Mouse (Mus musculus): ENCODE results near the gene Dapk1. TPM values are rescaled to one million over a fixed set of nuclear protein-coding genes. Genes with fewer than 3 reads are reported as not detected.

Gene Dapk1
- polyA plus RNA-seq, 1 experiment from 2014 or later = 10.1 TPM

GRCm38 (mm10) chr13:60748556-60748955, 146.8 kb downstream of the Dapk1 start:
- Histone ChIP-seq H3K4me3 (ENCODE audit: low read depth, low read length) (no peak overlapping the region), H3K4me2 (ENCODE audit: low read depth, low read length) (no peak overlapping the region), H3K27me3 (ENCODE audit: insufficient read depth, low read length) (no peaks in the 10 kb centered on the region), H3K9ac (replicated peaks) (no peak overlapping the region), H3K4me1 (ENCODE audit: insufficient read depth) (peaks cover 8% of the 10 kb centered on the region), H3K9me3 (ENCODE audit: low read length) (no peaks in the 10 kb centered on the region), H3K27ac (ENCODE audit: low read depth) (no peak overlapping the region), H3K36me3 (replicated peaks; ENCODE audit: insufficient read depth, low read length) (peaks cover 49% of the 10 kb centered on the region)
- no peak for DNase-seq
- TF ChIP-seq EP300 (IDR thresholded peaks at IDR 0.05; ENCODE audit: low read depth) (no peak), CTCF (IDR thresholded peaks at IDR 0.05; ENCODE audit: low read depth) (peak; percentile 69)
- ATAC-seq = no peak
- WGBS (ENCODE audit: insufficient replicate concordance) = 88% methylated on average over 2 of the region's 2 CpGs

GRCm38 (mm10) chr13:60750930-60751329, 149.2 kb downstream of the Dapk1 start:
- Histone ChIP-seq H3K9ac (replicated peaks) (no peak overlapping the region), H3K27me3 (ENCODE audit: insufficient read depth, low read length) (no peaks in the 10 kb centered on the region), H3K4me3 (ENCODE audit: low read depth, low read length) (no peak overlapping the region), H3K36me3 (replicated peaks; ENCODE audit: insufficient read depth, low read length) (peaks cover 50% of the 10 kb centered on the region), H3K27ac (ENCODE audit: low read depth) (no peak overlapping the region), H3K9me3 (ENCODE audit: low read length) (no peaks in the 10 kb centered on the region), H3K4me1 (ENCODE audit: insufficient read depth) (no peaks in the 10 kb centered on the region), H3K4me2 (ENCODE audit: low read depth, low read length) (no peak overlapping the region)
- 86% methylated on average over 7 of the region's 7 CpGs for WGBS (ENCODE audit: insufficient replicate concordance)
- DNase-seq (no peak), ATAC-seq (no peak)
- TF ChIP-seq EP300 (IDR thresholded peaks at IDR 0.05; ENCODE audit: low read depth) = no peak
- no peak for TF ChIP-seq CTCF (IDR thresholded peaks at IDR 0.05; ENCODE audit: low read depth)

DNA sequence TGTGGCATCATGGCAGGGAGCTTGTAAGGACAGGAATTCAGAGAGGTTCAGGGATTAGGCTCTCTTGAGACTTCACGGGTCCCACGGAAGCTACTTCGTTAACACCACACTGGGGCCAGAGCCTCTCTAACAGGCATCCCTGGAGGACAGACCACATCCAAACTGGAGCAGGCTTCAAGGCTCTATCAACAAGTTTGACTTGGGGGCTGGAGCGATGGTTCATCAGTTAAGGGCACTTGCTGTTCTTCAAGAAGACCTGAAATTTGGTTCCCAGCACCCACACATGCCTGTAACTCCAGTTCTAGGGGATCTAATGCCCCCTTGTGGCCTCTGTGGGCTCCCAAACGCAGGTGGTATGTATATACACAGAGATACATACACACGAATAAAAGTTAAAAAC, 151.5 kb downstream of the Dapk1 start:
- Histone ChIP-seq H3K27me3 (ENCODE audit: insufficient read depth, low read length) (no peaks in the 10 kb centered on the region), H3K4me3 (ENCODE audit: low read depth, low read length) (no peak overlapping the region), H3K9me3 (ENCODE audit: low read length) (no peaks in the 10 kb centered on the region), H3K9ac (replicated peaks) (no peak overlapping the region), H3K4me2 (ENCODE audit: low read depth, low read length) (no peak overlapping the region), H3K27ac (ENCODE audit: low read depth) (no peak overlapping the region), H3K36me3 (replicated peaks; ENCODE audit: insufficient read depth, low read length) (peaks cover 42% of the 10 kb centered on the region), H3K4me1 (ENCODE audit: insufficient read depth) (no peaks in the 10 kb centered on the region)
- 88% methylated on average over 6 of the region's 6 CpGs for WGBS (ENCODE audit: insufficient replicate concordance)
- no peak for DNase-seq
- TF ChIP-seq EP300 (IDR thresholded peaks at IDR 0.05; ENCODE audit: low read depth) = no peak
- TF ChIP-seq CTCF (IDR thresholded peaks at IDR 0.05; ENCODE audit: low read depth) = 0 out of 2 replicates have a peak, but pooled peaks have one; percentile 1
- ATAC-seq = no peak

GRCm38 (mm10) chr13:60755251-60755650, 153.5 kb downstream of the Dapk1 start:
- Histone ChIP-seq H3K4me1 (ENCODE audit: insufficient read depth) (no peaks in the 10 kb centered on the region), H3K9ac (replicated peaks) (no peak overlapping the region), H3K27me3 (ENCODE audit: insufficient read depth, low read length) (no peaks in the 10 kb centered on the region), H3K27ac (ENCODE audit: low read depth) (no peak overlapping the region), H3K9me3 (ENCODE audit: low read length) (no peaks in the 10 kb centered on the region), H3K4me2 (ENCODE audit: low read depth, low read length) (no peak overlapping the region), H3K4me3 (ENCODE audit: low read depth, low read length) (no peak overlapping the region), H3K36me3 (replicated peaks; ENCODE audit: insufficient read depth, low read length) (peaks cover 32% of the 10 kb centered on the region)
- no peak for DNase-seq
- ATAC-seq = no peak
- WGBS (ENCODE audit: insufficient replicate concordance) = 73% methylated on average over 2 of the region's 2 CpGs
- TF ChIP-seq EP300 (IDR thresholded peaks at IDR 0.05; ENCODE audit: low read depth) = no peak
- TF ChIP-seq CTCF (IDR thresholded peaks at IDR 0.05; ENCODE audit: low read depth) = no peak

GRCm38 (mm10) chr13:60757292-60757691, 155.5 kb downstream of the Dapk1 start:
- no peak overlapping the region for H3K9ac ChIP-seq (replicated peaks)
- WGBS (ENCODE audit: insufficient replicate concordance) = 64% methylated on average over 13 of the region's 13 CpGs
- DNase-seq (peak; percentile 40), ATAC-seq (peak; percentile 84)
- H3K9me3 ChIP-seq (ENCODE audit: low read length) = no peaks in the 10 kb centered on the region
- peaks cover 31% of the 10 kb centered on the region for H3K36me3 ChIP-seq (replicated peaks; ENCODE audit: insufficient read depth, low read length)
- H3K4me1 ChIP-seq (ENCODE audit: insufficient read depth) = no peaks in the 10 kb centered on the region
- no peak overlapping the region for H3K4me2 ChIP-seq (ENCODE audit: low read depth, low read length)
- H3K27me3 ChIP-seq (ENCODE audit: insufficient read depth, low read length) = no peaks in the 10 kb centered on the region
- H3K4me3 ChIP-seq (ENCODE audit: low read depth, low read length) = no peak overlapping the region
- no peak for TF ChIP-seq EP300 (IDR thresholded peaks at IDR 0.05; ENCODE audit: low read depth)
- TF ChIP-seq CTCF (IDR thresholded peaks at IDR 0.05; ENCODE audit: low read depth) = no peak
- H3K27ac ChIP-seq (ENCODE audit: low read depth) = no peak overlapping the region

DNA sequence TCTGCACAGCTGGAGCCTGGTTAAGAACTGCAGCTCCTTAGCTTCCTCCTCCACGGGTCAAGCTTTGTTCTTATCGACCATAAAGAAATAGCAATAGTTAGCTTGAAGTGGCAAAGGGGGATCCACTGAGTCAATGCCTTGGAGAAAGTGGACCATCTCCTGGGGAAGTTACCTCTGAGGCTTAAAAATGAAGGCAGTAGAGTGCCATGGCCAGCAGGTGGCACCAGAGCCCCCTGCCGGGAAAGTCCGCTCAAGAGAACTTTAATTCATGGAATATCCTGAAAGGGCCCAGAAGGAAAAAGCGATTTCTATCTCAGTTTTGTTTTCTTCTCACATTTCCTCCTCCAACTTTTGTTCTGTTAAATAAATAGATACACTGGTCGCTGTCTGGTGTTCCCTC, 157.4 kb downstream of the Dapk1 start:
- ATAC-seq (no peak), DNase-seq (no peak)
- Histone ChIP-seq H3K27ac (ENCODE audit: low read depth) (no peak overlapping the region), H3K4me3 (ENCODE audit: low read depth, low read length) (no peak overlapping the region), H3K4me2 (ENCODE audit: low read depth, low read length) (no peak overlapping the region), H3K36me3 (replicated peaks; ENCODE audit: insufficient read depth, low read length) (peaks cover 20% of the 10 kb centered on the region), H3K27me3 (ENCODE audit: insufficient read depth, low read length) (no peaks in the 10 kb centered on the region), H3K9me3 (ENCODE audit: low read length) (no peaks in the 10 kb centered on the region), H3K4me1 (ENCODE audit: insufficient read depth) (no peaks in the 10 kb centered on the region), H3K9ac (replicated peaks) (no peak overlapping the region)
- WGBS (ENCODE audit: insufficient replicate concordance) = 45% methylated on average over 6 of the region's 6 CpGs
- TF ChIP-seq CTCF (IDR thresholded peaks at IDR 0.05; ENCODE audit: low read depth) (peak; percentile 75), EP300 (IDR thresholded peaks at IDR 0.05; ENCODE audit: low read depth) (no peak)

DNA sequence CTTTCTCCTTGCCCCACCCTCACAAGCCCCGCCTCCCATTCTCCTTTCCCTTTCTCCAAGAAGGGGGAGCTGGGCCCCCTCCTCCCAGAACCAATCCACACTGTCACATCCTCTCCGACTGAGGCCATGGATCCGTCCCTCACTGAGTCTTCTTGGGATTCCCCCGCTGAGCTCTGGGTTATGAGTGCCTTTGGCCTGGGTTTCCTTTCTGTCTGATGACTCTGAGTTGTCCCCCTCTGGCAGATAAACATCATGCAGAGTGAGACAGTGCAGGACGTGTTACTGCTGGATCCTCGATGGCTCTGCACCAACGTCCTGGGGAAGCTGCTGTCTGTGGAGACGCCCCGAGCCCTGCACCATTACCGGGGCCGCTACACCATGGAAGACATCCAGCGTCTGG, 158.6 kb downstream of the Dapk1 start:
- no peak overlapping the region for H3K27ac ChIP-seq (ENCODE audit: low read depth)
- H3K36me3 ChIP-seq (replicated peaks; ENCODE audit: insufficient read depth, low read length) = peaks cover 20% of the 10 kb centered on the region
- H3K9ac ChIP-seq (replicated peaks) = no peak overlapping the region
- WGBS (ENCODE audit: insufficient replicate concordance) = 91% methylated on average over 12 of the region's 12 CpGs
- no peaks in the 10 kb centered on the region for H3K9me3 ChIP-seq (ENCODE audit: low read length)
- H3K27me3 ChIP-seq (ENCODE audit: insufficient read depth, low read length) = no peaks in the 10 kb centered on the region
- H3K4me1 ChIP-seq (ENCODE audit: insufficient read depth) = no peaks in the 10 kb centered on the region
- DNase-seq (no peak), ATAC-seq (no peak)
- no peak overlapping the region for H3K4me2 ChIP-seq (ENCODE audit: low read depth, low read length)
- H3K4me3 ChIP-seq (ENCODE audit: low read depth, low read length) = no peak overlapping the region
- no peak for TF ChIP-seq CTCF (IDR thresholded peaks at IDR 0.05; ENCODE audit: low read depth)
- TF ChIP-seq EP300 (IDR thresholded peaks at IDR 0.05; ENCODE audit: low read depth) = no peak
